Mouse (Mus musculus): ENCODE measurements around the gene Urm1.

Gene Urm1

GRCm38 (mm10) chr2:29827709-29828024 lies 7.8 kb downstream of the Urm1 start:
- DNase-seq (ENCODE audit: low spot score) = no peak

DNA sequence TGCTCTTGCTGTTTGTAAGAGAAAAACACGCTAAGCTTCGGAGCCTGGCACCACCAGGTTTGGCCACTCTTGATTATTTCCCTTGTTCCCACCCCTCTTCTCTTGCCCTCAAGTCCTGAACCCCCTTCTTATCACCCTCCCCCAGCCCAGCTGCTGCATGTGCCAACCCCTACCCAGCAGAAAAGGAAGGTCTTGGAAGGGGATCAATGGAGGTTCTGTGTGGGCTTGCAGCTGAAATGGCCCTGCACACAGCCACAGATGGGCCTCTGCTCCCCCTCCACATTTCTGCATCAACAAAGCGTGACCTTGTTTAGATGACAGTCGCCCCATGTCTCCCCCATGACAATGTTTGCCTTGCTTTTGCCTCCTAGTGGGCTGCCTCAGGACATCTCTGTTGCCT lies 11.2 kb downstream of the Urm1 start:
- no peak for DNase-seq (ENCODE audit: low spot score)

- DNase-seq (ENCODE audit: low spot score) = no peak
These were observed 13.9 kb downstream of the Urm1 start for GRCm38 (mm10) chr2:29833796-29834195.

DNA sequence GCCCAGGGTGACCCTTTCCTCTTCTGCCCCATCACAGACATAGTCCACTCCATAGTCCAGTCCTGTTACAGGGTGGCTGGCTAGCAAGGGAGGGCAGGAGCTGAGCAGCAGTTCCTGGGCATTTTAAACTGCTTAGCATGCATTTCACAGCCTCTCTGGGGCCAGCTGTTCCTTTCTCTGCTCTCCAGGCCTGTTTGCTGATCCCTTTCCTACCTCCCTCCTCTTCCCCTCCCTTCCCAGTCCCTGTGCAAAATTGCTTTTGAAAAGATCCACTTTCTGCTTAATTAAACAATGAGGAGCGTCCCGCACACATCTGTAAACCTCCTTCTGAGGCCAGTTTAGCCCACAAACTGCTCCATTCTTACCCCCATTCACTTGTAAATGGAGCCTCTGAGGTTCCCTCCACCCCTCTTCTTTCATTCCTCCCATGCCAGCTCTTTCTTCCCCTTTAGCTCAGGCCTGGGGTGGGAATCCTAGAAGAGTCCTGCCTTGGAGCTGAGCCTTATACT lies 15.6 kb downstream of the Urm1 start:
- no peak for DNase-seq (ENCODE audit: low spot score)

DNA sequence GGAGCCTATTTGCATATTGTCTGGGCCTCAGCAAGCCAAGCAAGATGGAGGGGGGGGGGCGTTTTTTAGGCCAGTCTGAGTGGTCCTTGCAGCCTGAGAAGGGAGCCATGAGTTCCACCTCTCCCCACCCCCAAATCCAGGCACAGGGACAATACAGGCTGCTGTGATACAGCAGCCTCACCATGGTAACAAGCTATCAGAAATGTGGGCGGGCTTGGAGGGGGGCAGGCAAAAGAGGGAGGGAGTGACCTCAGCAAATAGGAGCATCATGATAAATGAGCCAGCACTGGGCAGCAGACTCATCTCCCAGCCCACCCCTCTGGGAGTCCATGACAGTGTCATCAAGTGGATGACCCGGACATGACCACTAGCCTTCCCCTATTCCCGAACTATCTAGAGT lies 19.6 kb downstream of the Urm1 start:
- DNase-seq (ENCODE audit: low spot score) = peak; percentile 34

- no peak for DNase-seq (ENCODE audit: low spot score)
These were observed 23.6 kb downstream of the Urm1 start for GRCm38 (mm10) chr2:29843231-29844105.

GRCm38 (mm10) chr2:29844115-29844514 lies 24.2 kb downstream of the Urm1 start:
- no peak for DNase-seq (ENCODE audit: low spot score)

DNA sequence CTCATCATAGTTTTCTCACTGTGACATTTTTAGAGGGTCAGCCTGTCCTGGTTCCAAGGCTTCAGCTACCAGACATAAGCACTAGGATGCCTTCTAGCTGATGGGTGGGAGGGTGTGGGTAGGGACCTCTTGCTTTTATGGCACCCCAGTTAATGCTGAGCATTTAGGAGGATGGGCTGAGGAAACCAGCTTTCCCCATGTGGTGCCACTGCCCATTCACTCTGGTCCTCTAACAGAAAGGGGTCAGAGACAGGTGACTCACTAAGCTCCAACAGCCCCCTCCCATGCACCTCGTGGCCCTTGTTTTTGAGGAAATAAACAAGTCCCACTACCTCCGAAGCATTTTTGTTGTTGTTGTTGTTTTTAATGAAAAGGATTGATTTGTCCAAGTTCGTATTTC lies 24.8 kb downstream of the Urm1 start:
- no peak for DNase-seq (ENCODE audit: low spot score)

DNA sequence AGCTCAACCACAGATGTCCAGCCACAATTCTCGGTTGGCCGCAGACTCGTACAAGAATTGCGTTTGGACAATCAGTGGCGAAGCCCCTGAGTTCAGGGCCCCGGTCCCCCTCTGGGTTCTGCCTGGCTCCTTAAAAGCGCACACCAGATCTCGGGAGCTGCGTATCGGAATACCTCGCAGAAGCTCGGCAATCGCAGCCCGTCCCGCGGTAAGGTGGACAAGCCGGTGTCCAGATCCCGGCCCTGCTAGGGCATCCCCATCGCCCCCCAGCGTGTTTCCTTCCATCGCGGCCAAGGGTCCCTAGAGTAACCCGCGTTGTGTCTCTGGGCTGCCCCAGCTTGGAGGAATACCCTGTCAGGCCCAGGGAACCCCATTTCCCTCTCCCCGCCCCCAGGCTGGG lies 25.8 kb downstream of the Urm1 start:
- DNase-seq (ENCODE audit: low spot score) = no peak

GRCm38 (mm10) chr2:29846061-29846853 lies 26.4 kb downstream of the Urm1 start:
- no peak for DNase-seq (ENCODE audit: low spot score)

DNA sequence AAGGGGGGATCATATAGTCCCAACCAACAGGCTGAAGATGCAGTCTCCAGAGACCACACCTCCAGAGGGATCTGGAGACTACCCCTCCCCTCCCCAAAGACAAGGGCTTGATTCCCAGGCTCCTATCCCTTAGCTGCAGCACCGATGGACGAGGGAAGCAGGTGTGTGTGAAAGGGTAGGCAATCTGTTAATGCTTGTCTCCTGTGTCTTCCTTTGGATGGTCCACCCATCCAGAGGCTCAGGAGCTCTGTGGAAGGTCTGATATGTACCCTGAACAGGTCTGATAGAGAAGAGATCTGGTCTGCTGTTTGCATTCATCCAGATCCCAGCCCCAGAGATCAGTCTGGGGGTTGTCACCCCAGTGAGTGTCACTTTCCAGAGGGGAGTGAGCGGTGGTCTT lies 27.0 kb downstream of the Urm1 start:
- DNase-seq (ENCODE audit: low spot score) = no peak

DNA sequence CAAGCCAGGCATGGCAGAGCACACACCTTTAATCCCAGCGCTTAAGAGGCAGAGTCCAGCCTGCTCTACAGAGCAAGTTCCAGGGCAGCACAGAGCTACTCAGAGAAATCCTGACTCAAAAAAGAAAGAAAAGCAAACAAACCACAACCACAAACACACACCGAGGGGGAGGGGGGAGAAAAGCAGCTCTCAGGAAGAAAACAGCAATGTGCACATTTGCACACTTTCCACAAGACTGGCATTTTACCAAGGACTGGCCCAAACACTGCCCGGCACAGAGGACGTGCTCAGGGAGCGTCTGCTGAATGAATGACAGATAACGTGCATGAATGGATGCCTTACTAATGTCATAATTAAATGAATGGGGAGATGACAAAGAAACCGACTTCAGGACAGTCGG lies 29.2 kb downstream of the Urm1 start:
- peak; percentile 52 for DNase-seq (ENCODE audit: low spot score)

DNA sequence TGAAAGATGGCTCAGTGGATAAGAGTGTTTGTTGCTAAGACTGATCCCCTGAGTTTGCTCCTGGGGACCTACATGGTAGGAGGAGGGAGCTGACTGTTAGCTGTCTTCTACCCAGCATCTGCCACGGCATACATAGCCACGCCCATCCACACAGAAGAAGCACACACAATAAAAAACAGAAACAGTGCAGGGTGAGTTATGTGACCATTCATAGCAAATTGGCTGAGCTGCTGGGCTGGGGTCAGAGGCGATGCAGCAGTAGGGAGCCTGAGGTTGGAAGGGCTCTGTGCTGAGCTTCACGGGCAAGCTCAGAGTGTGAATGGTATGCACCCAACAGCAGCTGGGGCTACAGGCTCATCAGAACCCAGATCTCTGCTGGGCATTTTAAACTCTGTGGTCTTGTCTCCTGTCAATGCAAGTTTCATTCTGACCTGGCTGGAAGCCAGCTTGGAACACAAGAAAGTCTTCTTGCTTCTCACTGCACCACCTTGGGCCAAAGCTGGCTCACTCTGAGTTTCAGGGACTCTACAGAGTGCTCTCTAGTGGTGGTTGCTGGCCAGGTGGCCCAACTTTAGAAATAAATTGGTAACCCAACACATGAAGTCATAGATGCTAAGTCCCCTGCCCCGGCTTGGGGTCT lies 30.1 kb downstream of the Urm1 start:
- peak; percentile 48 for DNase-seq (ENCODE audit: low spot score)

DNA sequence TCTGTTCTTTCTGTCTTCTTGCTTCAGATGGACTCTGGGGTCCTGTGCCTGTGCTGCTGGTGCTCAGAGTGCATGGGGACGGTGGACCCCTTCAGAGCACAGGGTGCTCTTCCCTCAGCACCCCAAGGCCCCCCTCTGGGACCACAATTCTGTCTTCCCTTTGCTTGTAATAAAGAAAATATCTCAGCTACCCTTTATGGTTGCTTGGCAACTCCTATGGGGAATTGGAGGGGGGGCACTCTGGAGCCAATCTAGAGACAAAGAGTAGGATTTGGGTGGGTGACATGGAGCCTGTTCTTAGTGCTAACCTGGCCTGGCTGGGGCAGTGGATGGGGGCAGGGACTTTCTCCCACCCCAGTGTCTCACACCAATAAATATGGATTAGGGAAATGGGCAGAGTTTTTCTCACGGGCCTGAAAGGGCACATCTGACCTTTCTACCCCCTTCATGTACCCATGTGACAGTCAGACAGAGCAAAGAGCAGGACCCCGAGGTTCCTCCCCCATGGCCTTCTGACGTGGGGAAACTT lies 33.1 kb downstream of the Urm1 start:
- DNase-seq (ENCODE audit: low spot score) = no peak

GRCm38 (mm10) chr2:29853736-29854135 lies 33.9 kb downstream of the Urm1 start:
- DNase-seq (ENCODE audit: low spot score) = no peak

GRCm38 (mm10) chr2:29855585-29856210 lies 35.8 kb downstream of the Urm1 start:
- no peak for DNase-seq (ENCODE audit: low spot score)

DNA sequence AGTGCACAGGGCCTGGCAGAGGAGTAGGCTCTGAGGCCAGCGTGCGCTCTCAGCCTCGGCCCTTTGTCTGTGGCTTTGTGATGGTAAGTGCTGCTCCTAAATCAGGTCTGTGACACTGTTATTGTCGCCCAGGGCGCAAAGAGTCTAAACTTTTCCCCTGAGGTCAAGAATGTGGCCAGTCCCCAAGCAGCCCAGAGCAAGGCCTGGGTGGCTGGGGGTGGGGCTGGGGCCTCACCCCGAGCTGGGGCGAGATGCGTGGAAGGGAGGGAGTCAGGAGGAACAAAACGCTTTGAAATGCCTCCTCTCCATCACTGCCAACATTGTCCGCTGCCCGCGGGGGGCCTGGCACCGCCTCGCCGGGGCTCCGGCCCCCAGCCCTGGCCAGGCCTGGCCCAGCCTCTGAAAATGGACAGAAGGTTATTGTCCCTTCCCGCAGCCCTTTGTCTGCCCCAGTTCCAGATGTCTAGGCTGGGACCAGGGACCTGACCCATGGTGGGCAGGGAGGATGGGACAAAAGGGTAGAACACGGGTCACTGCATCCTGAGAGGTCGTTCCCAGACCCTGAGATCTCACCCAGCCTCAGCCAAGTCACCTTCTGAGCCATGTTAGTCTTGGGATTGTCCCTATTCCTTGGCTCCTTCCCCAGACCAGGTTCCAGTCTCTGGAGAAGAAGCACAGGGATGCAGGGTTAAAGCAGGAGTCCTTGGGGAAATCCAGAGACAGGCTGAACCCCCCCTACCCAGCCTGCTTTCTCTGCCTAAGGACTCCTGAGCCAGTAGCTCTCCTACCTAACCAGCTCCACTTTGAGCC lies 36.8 kb downstream of the Urm1 start:
- DNase-seq (ENCODE audit: low spot score) = no peak

DNA sequence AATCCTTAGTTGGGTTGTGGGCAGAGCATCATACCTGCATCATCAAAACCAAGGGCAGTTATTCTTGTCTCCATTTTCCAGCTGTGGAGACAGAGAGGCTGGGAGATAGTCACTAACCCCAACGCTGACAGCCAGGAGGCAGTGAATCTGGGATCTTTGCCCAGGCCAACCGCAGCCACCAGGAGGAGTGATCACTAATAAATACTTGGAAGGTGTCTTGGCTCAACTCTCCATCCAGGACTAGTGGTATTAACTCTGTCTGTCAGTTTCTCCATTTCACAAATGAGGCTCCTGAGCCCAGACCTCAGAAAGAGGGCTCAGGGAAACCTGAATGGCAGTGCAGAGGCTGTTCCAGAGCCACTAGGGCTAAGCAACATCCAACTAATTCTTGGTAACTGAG lies 37.5 kb downstream of the Urm1 start:
- peak; percentile 17 for DNase-seq (ENCODE audit: low spot score)

GRCm38 (mm10) chr2:29857967-29858366 lies 38.1 kb downstream of the Urm1 start:
- DNase-seq (ENCODE audit: low spot score) = no peak

- DNase-seq (ENCODE audit: low spot score) = peak; percentile 45
These were observed 39.0 kb downstream of the Urm1 start for GRCm38 (mm10) chr2:29858748-29859473.

All from MN1 (cell line).